Mouse (Mus musculus) lung, adult 2 months (tissue): ENCODE measurements around the gene Mlec.

Experiments used
- CTCF ChIP-seq: fragments of 200-500 bp; IDR thresholded peaks from 2 replicates; pipeline ENCODE4 v1.5.1; 2011; ENCODE audit warnings: mild to moderate bottlenecking, low read length, control low read depth; ENCODE audit not compliant: insufficient read depth
- POLR2A ChIP-seq: fragments of 200-500 bp; IDR thresholded peaks from 2 replicates; pipeline ENCODE4 v1.6.1; 2011; ENCODE audit warnings: low read depth, mild to moderate bottlenecking, control low read depth, low read length, borderline replicate concordance; ENCODE audit errors: extremely low read depth

DNA sequence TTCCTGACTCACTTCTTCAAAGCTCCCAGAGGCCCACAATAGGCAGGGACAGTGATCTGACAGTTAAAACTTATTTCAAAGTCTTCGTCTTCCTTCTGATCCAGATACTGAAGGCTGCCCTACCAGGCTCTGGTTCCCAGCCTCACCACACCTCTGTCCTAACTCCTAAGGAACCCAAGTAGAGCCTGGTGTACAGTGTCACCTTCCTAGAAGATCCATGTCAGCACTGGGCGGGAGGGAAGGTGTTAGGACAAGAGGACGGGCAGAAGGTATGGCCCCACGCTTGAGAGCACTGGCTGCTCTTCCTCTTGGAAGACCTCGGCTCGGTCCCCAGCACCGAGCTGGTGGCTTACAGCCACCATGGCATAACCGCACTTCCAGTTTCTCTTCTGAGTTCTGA lies 9.6 kb downstream of the Mlec start:
- no peak for TF ChIP-seq CTCF
- TF ChIP-seq POLR2A: no peak
